Mouse (Mus musculus) brain, adult 2 months (tissue): ENCODE results near the gene Gm47955.
A peak's percentile ranks its signal among the peaks of the same experiment; 100 is the strongest.
"Not testable (repeated sequence)": the region's sequence is repeated elsewhere in the genome, so short reads cannot be mapped to it uniquely, and the experiment has no call there.

ENCODE experiments used
- DNase-seq: peaks from one replicate; pipeline ENCODE4 v3.0.0; 2011; ENCODE audit warnings: low read depth, low spot score

Gene Gm47955

DNA sequence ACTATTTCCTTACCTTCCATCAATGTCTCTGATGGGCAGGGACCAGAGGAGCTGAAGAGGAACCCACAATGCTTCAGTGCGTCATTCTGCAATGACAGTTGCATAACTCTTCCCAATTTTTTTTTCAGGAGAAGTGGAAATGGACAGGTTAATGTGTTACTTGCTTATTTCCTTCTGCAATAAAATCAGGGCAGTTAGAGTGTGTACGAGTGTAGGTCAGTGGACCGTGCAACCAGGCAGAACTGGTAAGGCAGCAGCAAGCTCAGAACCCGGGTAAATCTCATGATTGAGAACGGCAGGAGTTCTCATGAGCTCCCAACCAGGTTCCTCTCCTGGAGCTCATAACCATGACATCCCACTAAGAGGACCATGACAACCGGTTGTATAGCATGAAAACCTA, 32.0 kb downstream of the Gm47955 start:
- DNase-seq, result no peak

GRCm38 (mm10) chr1:82993947-82994346, 33.9 kb downstream of the Gm47955 start:
- DNase-seq, result peak; percentile 42

DNA sequence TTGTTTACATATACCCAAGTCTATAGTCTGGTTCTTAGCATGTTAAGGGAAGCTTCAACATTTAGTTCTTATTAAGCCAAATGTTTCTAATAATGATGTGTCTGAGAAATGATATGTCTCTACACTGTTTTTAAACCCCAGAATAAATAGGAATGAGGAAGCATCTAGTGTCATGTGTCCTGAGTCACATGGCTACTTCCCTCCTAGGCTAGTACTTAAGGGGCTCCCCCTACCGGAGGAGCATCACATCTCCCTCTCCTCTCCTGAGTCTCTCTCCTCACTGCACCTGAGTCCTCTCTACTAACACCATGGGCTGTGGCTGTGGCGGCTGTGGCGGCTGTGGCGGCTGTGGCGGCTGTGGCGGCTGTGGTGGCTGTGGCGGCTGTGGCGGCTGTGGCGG, 40.2 kb downstream of the Gm47955 start, which contains the start of gene Gm47959:
Gm47959 (plus strand) TSS at position 243 of the 400 bp plus-strand sequence.
- not testable (repeated sequence) for DNase-seq

- no peak for DNase-seq
These were observed 46.4 kb downstream of the Gm47955 start for GRCm38 (mm10) chr1:83006218-83007179.

GRCm38 (mm10) chr1:83007471-83007870, 47.4 kb downstream of the Gm47955 start:
- DNase-seq, result peak; percentile 43
